Mouse (Mus musculus) small intestine, adult 2 months (tissue): ENCODE data around the gene Olfr420.

ENCODE experiments used
- CTCF ChIP-seq: fragments of 200-500 bp; IDR thresholded peaks from 2 replicates; pipeline ENCODE4 v1.5.1; 2012; ENCODE audit warnings: low read depth, mild to moderate bottlenecking, control low read depth, inconsistent platforms, low read length, moderate library complexity, mixed read lengths; ENCODE audit not compliant: insufficient replicate concordance, insufficient read length; ENCODE audit errors: extremely low read depth
- POLR2A ChIP-seq: fragments of 200-500 bp; IDR thresholded peaks from 2 replicates; pipeline ENCODE4 v1.6.1; 2012; ENCODE audit warnings: low read depth, mild to moderate bottlenecking, control low read depth, inconsistent platforms, low read length, moderate library complexity

GRCm38 (mm10) chr1:174121062-174121461 is 34.4 kb upstream of the Olfr420 start, which contains the start of gene Olfr231:
- no peak for TF ChIP-seq CTCF
- TF ChIP-seq POLR2A = no peak
